Comparison of ENCODE assay signal across 22 mouse cellular contexts in the genomic region with DNA sequence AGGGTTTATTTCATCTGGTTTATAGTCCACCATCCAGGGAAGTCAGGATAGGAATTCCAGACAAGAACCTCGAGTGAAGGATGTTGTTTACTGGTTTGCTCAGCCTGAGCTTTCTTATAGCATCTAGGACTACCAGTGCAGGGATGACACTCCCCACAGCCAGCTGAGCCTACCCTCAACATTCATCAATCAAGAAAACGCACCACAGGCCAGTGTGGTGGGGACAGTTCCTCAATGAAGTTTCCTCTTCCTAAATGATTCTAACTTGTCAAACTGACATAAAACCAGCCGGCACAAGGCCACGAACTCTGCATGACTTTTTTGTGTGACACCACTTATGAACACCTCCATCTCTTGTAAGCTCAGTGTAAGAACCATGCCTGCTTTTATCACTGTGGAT.
"Had no signal": no experiment of that assay in that cellular context is flagged by ENCODE, and none has a peak within 500 bp of the region (broad histone marks: within the 10 kb centered on the region; RNA-seq: fewer than 3 reads in every experiment).

No protein-coding gene starts in this region.

- DNase-seq: gastrocnemius, postnatal 14 days; gastrocnemius, postnatal 36 days; heart, adult 18-20 months; heart, postnatal 10 days; kidney, adult 11 months; kidney, adult 9 months; kidney, postnatal 10 days; kidney, postnatal 25 days; kidney, postnatal 4 days; left cerebral cortex, postnatal 4 days had no signal

- H3K4me3 ChIP-seq: heart, embryonic 10.5 days; heart, embryonic 12.5 days; hindbrain, embryonic 13.5 days; hindbrain, embryonic 15.5 days; layer of hippocampus, adult 2 months; left cerebral cortex, adult 2 months; limb, embryonic 13.5 days; limb, embryonic 15.5 days; liver, embryonic 12.5 days had no signal

- ATAC-seq: hindbrain, postnatal 0 days; intestine, embryonic 16.5 days; liver, embryonic 12.5 days had no signal

- H3K4me2 ChIP-seq: heart, embryonic 12.5 days; hindbrain, embryonic 13.5 days; hindbrain, embryonic 15.5 days; limb, embryonic 13.5 days; limb, embryonic 15.5 days; liver, embryonic 12.5 days had no signal

- H3K4me1 ChIP-seq: hindbrain, embryonic 13.5 days; hindbrain, embryonic 15.5 days; limb, embryonic 13.5 days; limb, embryonic 15.5 days; liver, embryonic 12.5 days had no signal

- H3K27me3 ChIP-seq: heart, embryonic 12.5 days; hindbrain, embryonic 13.5 days; hindbrain, embryonic 15.5 days; limb, embryonic 13.5 days; limb, embryonic 15.5 days; liver, embryonic 12.5 days had no signal

- H3K9me3 ChIP-seq: heart, embryonic 10.5 days; heart, embryonic 12.5 days; hindbrain, embryonic 13.5 days; hindbrain, embryonic 15.5 days; limb, embryonic 13.5 days; limb, embryonic 15.5 days; liver, embryonic 12.5 days had no signal

- H3K36me3 ChIP-seq: heart, embryonic 10.5 days; heart, embryonic 12.5 days; hindbrain, embryonic 13.5 days; hindbrain, embryonic 15.5 days; limb, embryonic 13.5 days; limb, embryonic 15.5 days; liver, embryonic 12.5 days had no signal

- H3K27ac ChIP-seq: heart, embryonic 10.5 days; hindbrain, embryonic 13.5 days; hindbrain, embryonic 15.5 days; hindbrain, postnatal 0 days; layer of hippocampus, adult 2 months; left cerebral cortex, adult 2 months; limb, embryonic 13.5 days; limb, embryonic 15.5 days; liver, embryonic 12.5 days; liver, embryonic 14.5 days had no signal

- H3K9ac ChIP-seq: heart, embryonic 12.5 days; hindbrain, embryonic 13.5 days; hindbrain, embryonic 15.5 days; limb, embryonic 13.5 days; limb, embryonic 15.5 days; liver, embryonic 12.5 days; liver, embryonic 14.5 days had no signal
